Mouse (Mus musculus): ENCODE results near the gene Myo1b.

The Myo1b gene

DNA sequence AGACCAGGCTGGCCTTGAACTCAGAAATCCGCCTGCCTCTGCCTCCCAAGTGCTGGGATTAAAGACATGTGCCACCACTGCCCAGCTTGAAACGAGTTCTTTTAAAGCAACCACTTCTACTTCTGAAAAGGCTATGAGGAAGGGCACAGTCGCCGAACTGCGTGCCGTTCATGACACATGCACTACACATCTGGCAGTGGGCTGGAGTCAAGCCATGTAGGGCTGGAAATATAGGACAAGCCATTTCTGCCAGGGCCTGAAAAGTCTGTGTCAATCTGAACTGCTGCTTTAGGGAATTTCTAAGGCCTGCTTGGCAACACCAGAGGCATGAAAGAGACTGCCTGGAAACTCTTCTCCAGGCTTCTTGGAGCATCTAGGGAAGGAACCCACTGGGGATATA, 162.2 kb downstream of the Myo1b start:
- in situ Hi-C loops (cut with MboI; ENCODE audit: low pct_unique_long_range_greater_than_20kb in 1 of 2, low sequenced_read_pairs in 2 of 2, unreplicated experiment in 1 of 2), result no loop called here

DNA sequence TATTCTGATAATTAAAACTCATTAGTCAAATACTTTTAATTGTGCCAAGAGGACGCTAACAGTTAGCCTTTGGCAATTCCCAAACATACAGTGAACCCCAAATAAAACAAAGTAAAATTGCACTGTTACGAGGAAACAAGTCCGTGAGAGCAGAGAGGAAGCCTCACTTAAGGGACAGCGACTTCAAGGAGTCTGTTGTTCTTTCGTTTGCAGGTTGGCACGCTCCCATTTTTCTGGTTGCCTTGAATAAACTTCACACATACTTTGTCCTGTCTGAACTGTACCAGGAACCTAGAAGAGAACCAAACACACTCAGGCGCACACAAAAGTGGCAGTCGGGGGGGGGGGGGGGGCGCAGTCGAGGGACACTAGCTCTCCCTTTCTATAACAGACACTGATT, 164.9 kb downstream of the Myo1b start:
- in situ Hi-C loops (cut with MboI; ENCODE audit: low pct_unique_long_range_greater_than_20kb in 1 of 2, low sequenced_read_pairs in 2 of 2, unreplicated experiment in 1 of 2), result no loop called here

DNA sequence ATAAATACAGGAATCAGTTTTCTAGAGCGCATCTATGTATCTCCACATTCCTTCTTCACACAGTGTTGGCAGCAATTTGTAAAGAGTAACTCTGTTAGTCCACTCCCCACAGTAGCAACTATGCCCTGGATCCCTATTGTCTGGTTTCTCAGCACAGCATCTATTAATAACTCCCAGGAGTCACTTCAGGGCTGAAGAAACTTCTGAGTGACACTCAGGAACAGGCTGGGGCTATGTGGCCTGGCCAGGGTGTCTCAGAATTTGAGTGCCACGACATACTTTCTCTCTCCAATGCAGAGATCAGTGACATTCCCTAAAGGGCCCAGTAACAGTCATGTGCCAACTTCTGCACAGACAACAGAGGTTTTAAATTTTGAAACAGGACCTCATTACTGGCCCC, 167.6 kb downstream of the Myo1b start:
- in situ Hi-C loops (cut with MboI; ENCODE audit: low pct_unique_long_range_greater_than_20kb in 1 of 2, low sequenced_read_pairs in 2 of 2, unreplicated experiment in 1 of 2), result no loop called here

DNA sequence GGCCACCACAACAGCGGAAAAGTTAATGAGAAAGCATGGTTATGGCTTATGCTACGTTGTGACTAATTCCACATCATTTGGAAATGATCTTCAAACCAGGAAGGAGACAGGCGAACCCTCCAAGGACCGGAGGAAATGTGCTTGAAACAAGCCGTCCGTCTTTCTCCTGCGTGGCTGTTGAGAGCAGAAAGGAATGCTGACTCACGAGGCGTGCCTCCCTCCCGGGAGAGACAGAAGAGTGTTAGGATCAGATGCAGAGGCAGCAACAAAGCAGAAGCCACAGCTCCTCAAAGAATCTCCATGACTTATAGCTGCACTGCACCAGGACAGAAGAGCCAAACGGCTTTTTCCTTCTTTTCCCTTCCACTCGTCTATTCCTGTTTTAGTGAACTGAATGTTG, 168.4 kb downstream of the Myo1b start:
- in situ Hi-C loops (cut with MboI; ENCODE audit: low pct_unique_long_range_greater_than_20kb in 1 of 2, low sequenced_read_pairs in 2 of 2, unreplicated experiment in 1 of 2), result no loop called here

GRCm38 (mm10) chr1:51746711-51747240, 169.1 kb downstream of the Myo1b start:
- in situ Hi-C loops (cut with MboI; ENCODE audit: low pct_unique_long_range_greater_than_20kb in 1 of 2, low sequenced_read_pairs in 2 of 2, unreplicated experiment in 1 of 2), result no loop called here

DNA sequence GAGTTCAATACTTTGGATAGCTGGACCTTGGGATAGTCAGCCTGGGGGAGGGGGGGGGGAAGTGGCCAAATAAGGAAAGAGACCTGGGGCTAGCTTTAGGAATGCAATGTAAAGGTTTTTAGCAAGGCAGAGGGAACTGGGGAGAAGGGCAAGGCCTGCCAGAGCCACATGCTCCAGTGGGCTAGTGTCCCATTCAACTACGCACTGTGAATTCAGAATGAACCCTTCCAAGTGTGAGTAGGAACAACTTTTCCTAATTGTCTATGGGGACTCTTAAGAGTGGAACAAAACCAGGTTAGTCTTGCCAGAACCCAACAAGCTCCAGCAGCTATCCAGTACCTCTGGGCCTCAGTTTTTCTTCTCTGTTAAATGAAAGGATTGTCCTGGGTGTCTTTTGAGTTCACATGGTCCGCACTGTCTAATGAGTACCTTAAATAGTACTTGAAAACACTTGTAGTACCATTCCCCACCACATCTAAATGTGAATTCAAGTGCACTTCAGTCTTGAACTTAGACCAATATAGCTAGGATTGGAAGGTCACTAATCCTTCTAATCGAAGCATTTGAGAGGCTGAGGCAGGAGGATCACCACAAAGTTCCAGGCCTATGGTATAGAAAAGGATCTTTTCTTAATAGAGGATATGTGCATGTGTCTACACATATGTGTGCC, 172.0 kb downstream of the Myo1b start:
- in situ Hi-C loops (cut with MboI; ENCODE audit: low pct_unique_long_range_greater_than_20kb in 1 of 2, low sequenced_read_pairs in 2 of 2, unreplicated experiment in 1 of 2), result no loop called here

- in situ Hi-C loops (cut with MboI; ENCODE audit: low pct_unique_long_range_greater_than_20kb in 1 of 2, low sequenced_read_pairs in 2 of 2, unreplicated experiment in 1 of 2), result no loop called here
Measured at GRCm38 (mm10) chr1:51742586-51742985, 173.3 kb downstream of the Myo1b start.

DNA sequence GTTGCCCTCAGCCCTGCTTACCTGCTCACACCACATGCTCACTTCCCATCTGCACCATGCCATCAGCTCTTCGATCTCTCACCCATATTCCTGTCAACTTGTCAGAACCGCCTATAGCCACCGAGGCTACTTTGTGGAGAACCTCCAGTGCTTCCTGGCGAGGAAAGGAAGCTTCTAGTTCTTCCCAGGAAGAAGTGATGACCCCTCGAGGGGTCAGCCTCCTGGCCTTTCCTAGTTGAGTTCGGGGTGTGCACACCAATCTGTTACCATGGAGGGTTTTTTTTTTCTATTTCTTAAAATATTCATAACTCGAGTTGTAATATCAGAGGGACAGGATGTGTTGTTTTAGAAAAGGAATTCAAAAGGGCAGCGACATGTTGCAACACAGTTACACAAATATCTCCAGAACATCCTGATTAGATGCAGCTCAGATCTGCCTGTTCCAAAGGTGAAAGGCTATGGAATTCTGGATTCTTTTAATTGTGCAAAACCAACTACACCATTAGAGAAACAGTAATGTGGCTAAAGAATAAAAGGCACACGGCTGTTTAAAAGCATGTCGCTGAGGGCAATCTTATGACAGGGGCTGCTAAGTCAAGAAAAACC, 175.1 kb downstream of the Myo1b start:
- in situ Hi-C loops (cut with MboI; ENCODE audit: low pct_unique_long_range_greater_than_20kb in 1 of 2, low sequenced_read_pairs in 2 of 2, unreplicated experiment in 1 of 2), result no loop called here

- in situ Hi-C loops (cut with MboI; ENCODE audit: low pct_unique_long_range_greater_than_20kb in 1 of 2, low sequenced_read_pairs in 2 of 2, unreplicated experiment in 1 of 2), result no loop called here
Measured at GRCm38 (mm10) chr1:51739252-51739852, 176.5 kb downstream of the Myo1b start.

DNA sequence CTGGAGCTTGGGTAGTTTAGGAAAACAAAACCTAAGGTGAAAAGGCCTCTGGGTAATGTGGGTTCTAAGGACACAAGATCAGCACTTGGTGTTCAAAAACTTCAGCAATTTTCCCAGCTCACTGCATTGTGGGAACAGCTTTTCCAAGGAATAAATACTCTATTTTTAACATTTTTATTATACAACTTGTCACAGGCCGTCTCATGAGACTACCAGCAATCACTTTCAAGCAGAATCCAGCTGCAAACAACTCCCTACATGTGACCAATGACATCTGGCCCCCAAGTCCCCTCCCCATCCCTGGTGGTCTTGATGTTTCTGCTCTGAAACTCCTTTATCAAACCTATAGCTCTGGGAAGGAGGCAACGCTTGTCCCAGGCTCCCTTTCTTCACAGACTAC, 179.0 kb downstream of the Myo1b start:
- in situ Hi-C loops (cut with MboI; ENCODE audit: low pct_unique_long_range_greater_than_20kb in 1 of 2, low sequenced_read_pairs in 2 of 2, unreplicated experiment in 1 of 2), result no loop called here

- in situ Hi-C loops (cut with MboI; ENCODE audit: low pct_unique_long_range_greater_than_20kb in 1 of 2, low sequenced_read_pairs in 2 of 2, unreplicated experiment in 1 of 2), result no loop called here
Measured at GRCm38 (mm10) chr1:51734721-51735120, 181.2 kb downstream of the Myo1b start.

DNA sequence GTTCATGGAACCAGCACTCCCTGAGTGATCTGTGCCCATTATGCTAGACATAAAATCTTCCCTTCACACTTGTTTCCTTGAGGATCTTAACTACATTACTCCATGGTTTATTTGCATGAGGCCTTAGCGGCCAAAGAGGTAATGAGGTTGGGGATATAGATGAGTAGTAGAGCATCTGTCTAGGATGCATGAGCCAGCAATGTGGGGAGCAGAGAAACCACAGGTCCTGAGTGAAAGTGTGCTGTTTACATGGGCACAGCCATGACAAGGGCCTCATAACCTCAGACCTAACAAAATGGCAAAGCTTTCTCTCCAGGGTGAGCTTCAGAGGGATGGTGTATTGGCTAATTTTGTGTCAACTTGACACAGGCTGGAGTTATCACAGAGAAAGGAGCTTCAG, 186.5 kb downstream of the Myo1b start:
- in situ Hi-C loops (cut with MboI; ENCODE audit: low pct_unique_long_range_greater_than_20kb in 1 of 2, low sequenced_read_pairs in 2 of 2, unreplicated experiment in 1 of 2), result no loop called here

DNA sequence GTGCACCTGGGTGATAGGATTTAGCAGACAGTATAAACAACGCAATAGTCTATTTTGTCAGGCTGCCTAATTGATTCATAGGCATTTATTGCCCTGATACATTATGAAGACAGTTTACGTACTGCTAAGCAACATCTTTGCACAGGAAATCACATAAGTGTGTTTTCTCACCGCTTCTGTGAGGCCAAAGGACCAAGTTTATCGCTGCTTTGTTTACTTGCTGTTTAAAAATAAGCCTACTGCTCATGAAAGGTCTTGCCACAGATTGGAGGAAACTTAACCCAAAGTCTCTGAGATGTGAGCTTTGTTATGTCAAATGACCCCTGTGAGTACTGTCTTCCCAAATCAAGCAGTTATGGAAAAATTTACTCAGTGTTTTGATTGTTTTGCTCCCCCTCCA, 187.1 kb downstream of the Myo1b start:
- in situ Hi-C loops (cut with MboI; ENCODE audit: low pct_unique_long_range_greater_than_20kb in 1 of 2, low sequenced_read_pairs in 2 of 2, unreplicated experiment in 1 of 2), result no loop called here

DNA sequence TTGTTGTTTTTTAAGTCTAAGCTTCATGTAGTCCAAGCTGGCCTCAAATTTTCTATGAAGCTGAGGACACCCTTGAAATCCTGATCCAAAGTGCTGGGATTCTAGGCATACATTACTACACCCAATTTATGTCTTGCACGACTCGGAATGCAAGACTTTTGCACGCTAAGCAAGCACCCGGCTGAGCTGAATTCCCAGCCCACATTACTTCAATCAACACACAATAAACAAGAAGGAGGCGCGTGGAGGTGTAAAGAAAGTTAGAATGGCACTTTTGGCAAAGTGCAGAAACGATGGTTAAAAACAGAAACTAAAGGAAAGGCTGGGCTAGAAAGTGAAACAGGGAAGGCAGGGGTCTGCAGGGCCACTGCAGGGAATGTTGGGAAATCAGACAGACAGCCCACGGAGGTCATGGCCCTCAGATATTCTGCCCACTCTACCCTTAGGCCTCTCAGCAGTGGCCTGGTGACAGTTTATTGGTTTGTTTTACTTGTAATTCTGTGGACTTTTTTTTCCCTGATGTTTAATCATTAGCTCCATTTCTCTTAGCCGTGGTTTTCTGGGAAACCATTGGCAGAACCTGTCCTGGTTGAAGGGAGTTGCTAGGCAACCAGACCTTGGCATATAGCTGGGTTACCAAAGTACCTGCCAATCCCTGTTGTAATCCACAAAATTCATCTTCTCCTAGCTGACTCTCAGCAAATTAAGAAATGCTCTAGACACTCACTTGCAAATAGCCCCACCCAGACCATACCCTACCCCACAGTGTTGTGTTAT, 195.8 kb downstream of the Myo1b start:
- in situ Hi-C loops (cut with MboI; ENCODE audit: low pct_unique_long_range_greater_than_20kb in 1 of 2, low sequenced_read_pairs in 2 of 2, unreplicated experiment in 1 of 2), result no loop called here

- in situ Hi-C loops (cut with MboI; ENCODE audit: low pct_unique_long_range_greater_than_20kb in 1 of 2, low sequenced_read_pairs in 2 of 2, unreplicated experiment in 1 of 2), result no loop called here
Measured at GRCm38 (mm10) chr1:51710831-51711230, 205.0 kb downstream of the Myo1b start.

DNA sequence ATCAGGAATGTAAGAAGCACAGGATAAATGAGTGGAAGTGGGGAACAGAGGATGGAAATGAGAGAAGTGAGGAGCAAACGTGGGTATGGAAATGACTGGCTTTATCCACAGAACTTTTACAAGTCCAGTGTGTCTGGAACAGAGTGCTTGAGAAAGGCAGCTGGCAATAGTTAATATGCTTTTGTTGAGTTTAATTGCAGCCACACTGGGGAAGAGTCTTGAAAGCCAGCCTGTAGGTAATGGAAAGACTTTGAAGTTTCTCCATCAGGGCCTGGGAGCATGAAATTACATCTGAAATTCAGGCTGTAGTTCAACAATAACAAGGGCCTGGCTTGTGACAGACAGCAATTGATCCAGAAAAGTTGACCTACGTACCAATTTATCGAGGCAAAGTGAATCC, 209.8 kb downstream of the Myo1b start:
- in situ Hi-C loops (cut with MboI; ENCODE audit: low pct_unique_long_range_greater_than_20kb in 1 of 2, low sequenced_read_pairs in 2 of 2, unreplicated experiment in 1 of 2), result no loop called here

DNA sequence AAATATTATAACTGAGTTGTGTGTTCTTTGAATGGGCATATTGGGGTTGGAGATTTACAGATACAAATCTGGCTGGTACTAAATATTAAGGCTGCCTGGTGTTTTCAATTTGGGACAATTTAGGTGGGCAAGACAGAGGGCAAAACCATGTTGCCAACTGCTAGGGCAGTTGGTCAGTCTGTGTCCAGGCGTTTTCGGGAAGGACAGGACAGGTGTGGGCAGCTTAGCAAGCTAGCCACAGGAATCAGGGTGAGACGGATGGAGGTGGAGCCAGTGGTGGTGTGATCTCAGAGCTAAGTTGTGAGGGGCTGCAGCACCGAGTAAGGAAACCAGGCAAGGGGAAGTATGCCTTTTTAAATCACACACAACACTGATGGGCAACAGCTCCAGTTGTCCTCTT, 211.3 kb downstream of the Myo1b start:
- in situ Hi-C loops (cut with MboI; ENCODE audit: low pct_unique_long_range_greater_than_20kb in 1 of 2, low sequenced_read_pairs in 2 of 2, unreplicated experiment in 1 of 2), result no loop called here

All from mouse embryonic stem cell (cell line).